17 mouse cellular contexts compared by ENCODE assay signal in the genomic region with DNA sequence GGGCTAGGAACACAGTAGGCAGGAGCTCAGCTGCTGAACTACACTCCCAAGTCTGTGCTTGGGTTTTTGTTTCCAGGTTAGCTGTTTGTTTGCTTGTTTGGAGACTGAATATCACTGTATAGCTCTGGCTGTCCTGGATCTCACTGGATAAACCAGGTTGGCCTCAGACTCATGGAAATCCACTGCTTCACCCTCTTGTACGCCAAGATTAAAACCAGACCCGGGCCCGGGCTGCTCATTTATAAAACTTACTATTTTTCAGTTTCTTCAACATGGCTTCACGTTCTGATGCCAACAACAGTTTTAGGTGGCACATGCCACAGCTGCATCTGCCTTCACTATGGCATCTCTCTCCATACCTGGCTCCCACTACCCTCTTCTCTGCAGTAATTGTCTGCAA. TPM values are rescaled to one million over a fixed set of nuclear protein-coding genes. Genes with fewer than 3 reads are reported as not detected.
A peak's percentile ranks its signal among the peaks of the same experiment; 100 is the strongest.
DNase-seq lines count a peak whose midpoint lies in the region; ATAC-seq and TF ChIP-seq lines count a peak whose summit lies in the region.
"Had no signal": no experiment of that assay in that cellular context is flagged by ENCODE, and none has a peak within 500 bp of the region (broad histone marks: within the 10 kb centered on the region; RNA-seq: fewer than 3 reads in every experiment).

No protein-coding gene starts in this region.

- H3K27me3 ChIP-seq in cerebellum, adult 2 months (ENCODE audit: control insufficient read depth, insufficient read depth, low read length): no peaks in the 10 kb centered on the region
- no peaks in the 10 kb centered on the region for H3K27me3 ChIP-seq in neural tube, embryonic 12.5 days (replicated peaks)
- H3K27me3 ChIP-seq in midbrain, embryonic 12.5 days: peaks cover 4% of the 10 kb centered on the region; the same call in 1 of the 2 replicates

- H3K27ac ChIP-seq in cerebellum, adult 2 months (ENCODE audit: insufficient read depth, low read length): peak overlapping the region; percentile 62
- no peak overlapping the region for H3K27ac ChIP-seq in neural tube, embryonic 12.5 days
- no peak overlapping the region for H3K27ac ChIP-seq in midbrain, embryonic 12.5 days (replicated peaks)
- H3K27ac ChIP-seq: embryonic facial prominence, embryonic 13.5 days; liver, embryonic 13.5 days; stomach, postnatal 0 days had no signal

- no peaks in the 10 kb centered on the region for H3K9me3 ChIP-seq in neural tube, embryonic 12.5 days
- no peaks in the 10 kb centered on the region for H3K9me3 ChIP-seq in midbrain, embryonic 12.5 days
- H3K9me3 ChIP-seq: embryonic facial prominence, embryonic 13.5 days; liver, embryonic 13.5 days; megakaryocyte, embryonic 14.5 days had no signal

- whole genome bisulfite sequencing in cerebellum, adult 2 months: 20% methylated on average over 4 of the region's 4 CpGs
- WGBS in neural tube, embryonic 12.5 days: 94% methylated on average over 4 of the region's 4 CpGs
- WGBS in midbrain, embryonic 12.5 days: 87% methylated on average over 4 of the region's 4 CpGs

- no peak for TF ChIP-seq POLR2A in cerebellum, adult 2 months (IDR thresholded peaks at IDR 0.05; ENCODE audit: borderline replicate concordance, insufficient read depth, low read length)

- no peaks in the 10 kb centered on the region for H3K36me3 ChIP-seq in neural tube, embryonic 12.5 days
- H3K36me3 ChIP-seq in midbrain, embryonic 12.5 days: no peaks in the 10 kb centered on the region
- H3K36me3 ChIP-seq: embryonic facial prominence, embryonic 13.5 days; liver, embryonic 13.5 days had no signal

- peak overlapping the region; percentile 85 for H3K4me2 ChIP-seq in neural tube, embryonic 12.5 days (replicated peaks)
- peak overlapping the region; percentile 74 for H3K4me2 ChIP-seq in midbrain, embryonic 12.5 days (replicated peaks)
- H3K4me2 ChIP-seq: liver, embryonic 13.5 days had no signal

- ATAC-seq in neural tube, embryonic 12.5 days (ENCODE audit: low FRiP score, low read depth): no peak
- no peak for ATAC-seq in midbrain, embryonic 12.5 days (ENCODE audit: low FRiP score, low read depth)
- ATAC-seq: intestine, embryonic 16.5 days had no signal

- TF ChIP-seq CTCF in cerebellum, adult 2 months (IDR thresholded peaks at IDR 0.05; ENCODE audit: borderline replicate concordance, insufficient read depth, low read depth, low read length): no peak

- H3K4me1 ChIP-seq in cerebellum, adult 2 months (ENCODE audit: control insufficient read depth, insufficient read depth, low read length): peaks cover 10% of the 10 kb centered on the region
- H3K4me1 ChIP-seq in neural tube, embryonic 12.5 days: peaks cover 34% of the 10 kb centered on the region
- peaks cover 59% of the 10 kb centered on the region for H3K4me1 ChIP-seq in midbrain, embryonic 12.5 days

- H3K9ac ChIP-seq in neural tube, embryonic 12.5 days: no peak overlapping the region
- no peak overlapping the region for H3K9ac ChIP-seq in midbrain, embryonic 12.5 days (replicated peaks)
- H3K9ac ChIP-seq: embryonic facial prominence, embryonic 13.5 days; liver, embryonic 13.5 days had no signal

- H3K4me3 ChIP-seq in cerebellum, adult 2 months (replicated peaks; ENCODE audit: insufficient read depth, low read depth, low read length): peak overlapping the region; percentile 53
- 0 out of 2 replicates have a peak overlapping the region, but pooled peaks have one; percentile 61 for H3K4me3 ChIP-seq in neural tube, embryonic 12.5 days
- H3K4me3 ChIP-seq in midbrain, embryonic 12.5 days: peak overlapping the region; percentile 63; the same call in 1 of the 2 replicates
- H3K4me3 ChIP-seq: embryonic facial prominence, embryonic 13.5 days; liver, embryonic 13.5 days; megakaryocyte, embryonic 14.5 days had no signal

- DNase-seq in cerebellum, adult 2 months: no peak
- no peak for DNase-seq in cerebellum, adult 11 months
- DNase-seq in neural tube, embryonic 10.5 days (ENCODE audit: extremely low spot score, low spot score): no peak
- no peak for DNase-seq in urinary bladder, adult 2 months (ENCODE audit: low spot score)
- DNase-seq in adipocyte (ENCODE audit: low spot score): no peak
- no peak for DNase-seq in layer of hippocampus, postnatal 25 days (ENCODE audit: extremely low spot score in 1 of 2, low spot score in 1 of 2)
- DNase-seq: adrenal gland, postnatal 14 days; gastrocnemius, postnatal 10 days; kidney, postnatal 10 days; liver, embryonic 13.5 days; thymus, postnatal 25 days had no signal

RNA-seq across cellular contexts. Expression of a gene that starts 2.7 kb away (rescaled TPM):
- 132 and 145 TPM in 2 replicates for polyA plus RNA-seq in cerebellum, adult 2 months (2012; rRNA removed)
- polyA plus RNA-seq in neural tube, embryonic 12.5 days (2016; fragmentation: Nextera tagmentation; extraction: Ambion mirVana): 88.2 and 88.7 TPM in 2 replicates
- 83.8 and 86.4 TPM in 2 replicates for polyA plus RNA-seq in midbrain, embryonic 12.5 days (2016; fragmentation: Nextera tagmentation; extraction: Ambion mirVana)
- polyA plus RNA-seq in urinary bladder, adult 2 months (2012; rRNA removed): 6.3 and 13.0 TPM in 2 replicates
- 100 to 1,000 TPM; 101 to 103 TPM for total RNA-seq in layer of hippocampus, postnatal 25 days (2021)

RNA-seq across cellular contexts. Expression of a gene that starts 31.4 kb away (rescaled TPM):
- 11.8 and 12.1 TPM in 2 replicates for polyA plus RNA-seq in cerebellum, adult 2 months (2012; rRNA removed)
- 13.2 and 15.0 TPM in 2 replicates for polyA plus RNA-seq in neural tube, embryonic 12.5 days (2016; fragmentation: Nextera tagmentation; extraction: Ambion mirVana)
- 16.8 and 21.5 TPM in 2 replicates for polyA plus RNA-seq in midbrain, embryonic 12.5 days (2016; fragmentation: Nextera tagmentation; extraction: Ambion mirVana)
- polyA plus RNA-seq in urinary bladder, adult 2 months (2012; rRNA removed): 4.9 and 5.6 TPM in 2 replicates
- total RNA-seq in layer of hippocampus, postnatal 25 days (2021): 10 to 100 TPM; 11.4 to 13.7 TPM

RNA-seq across cellular contexts. Expression of a gene that starts 33.5 kb away (rescaled TPM):
- 14.8 and 15.7 TPM in 2 replicates for polyA plus RNA-seq in cerebellum, adult 2 months (2012; rRNA removed)
- polyA plus RNA-seq in neural tube, embryonic 12.5 days (2016; fragmentation: Nextera tagmentation; extraction: Ambion mirVana): 19.6 and 20.0 TPM in 2 replicates
- polyA plus RNA-seq in midbrain, embryonic 12.5 days (2016; fragmentation: Nextera tagmentation; extraction: Ambion mirVana): 15.7 and 16.3 TPM in 2 replicates
- 24.5 and 30.0 TPM in 2 replicates for polyA plus RNA-seq in urinary bladder, adult 2 months (2012; rRNA removed)
- 10 to 100 TPM; 12.1 to 12.8 TPM for total RNA-seq in layer of hippocampus, postnatal 25 days (2021)
